Mouse (Mus musculus): ENCODE measurements around the gene Mllt10.
"Not testable (repeated sequence)": the region's sequence is repeated elsewhere in the genome, so short reads cannot be mapped to it uniquely, and the experiment has no call there.

Gene Mllt10

GRCm38 (mm10) chr2:18051831-18052170 is 3.2 kb upstream of the Mllt10 start:
- DNase-seq = no peak

DNA sequence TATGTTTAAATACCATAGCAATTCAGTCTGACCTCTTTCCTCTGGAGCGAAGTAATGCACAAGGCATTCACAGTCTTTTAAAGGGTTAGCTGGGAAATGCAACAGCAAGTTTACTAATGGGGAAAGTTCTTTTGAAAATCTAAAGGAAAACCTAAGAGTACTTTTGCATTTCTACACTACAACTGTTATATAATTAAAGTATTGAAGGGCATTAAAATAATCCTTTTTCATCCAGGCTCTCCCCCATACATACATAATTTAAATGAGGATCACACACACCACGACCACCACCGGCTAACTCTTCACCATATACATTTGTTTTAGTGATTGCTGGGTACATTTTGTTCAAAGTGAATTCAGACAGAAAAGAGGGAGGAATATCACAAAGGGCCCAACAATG is 2.5 kb upstream of the Mllt10 start:
- DNase-seq = no peak

DNA sequence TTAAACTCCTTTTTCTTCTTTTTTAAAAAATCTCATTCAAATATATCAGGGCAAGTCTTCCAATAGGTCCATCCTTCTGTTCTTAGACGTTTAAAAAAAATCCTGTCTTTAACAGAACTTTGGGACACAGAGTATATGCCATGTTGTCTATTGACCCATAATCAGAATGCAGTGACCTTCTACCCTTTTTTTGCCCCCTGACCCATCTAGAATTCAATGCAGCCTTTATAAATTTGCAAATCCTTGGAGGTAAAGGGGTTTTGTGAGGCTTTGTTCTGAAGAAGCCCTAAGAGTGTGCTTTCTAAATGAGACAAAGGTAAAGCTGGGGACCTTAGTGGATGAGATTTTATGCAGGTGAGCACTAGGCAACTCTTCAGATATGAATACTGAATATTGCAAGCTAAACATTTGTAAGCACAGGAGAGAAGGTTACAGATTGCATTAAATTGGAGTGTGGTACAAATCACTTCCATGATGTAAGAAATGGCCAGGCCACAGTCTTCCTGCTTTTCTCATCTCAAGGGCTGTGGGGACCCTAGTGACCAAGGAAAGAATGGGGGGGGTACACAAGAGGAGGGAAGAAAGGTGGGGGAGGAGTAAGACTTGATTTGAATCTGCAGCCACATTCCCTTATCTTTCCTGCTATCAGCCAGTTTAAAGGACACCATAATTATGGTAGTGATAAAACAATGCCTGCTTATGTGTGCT is 1.6 kb upstream of the Mllt10 start:
- DNase-seq = no peak

DNA sequence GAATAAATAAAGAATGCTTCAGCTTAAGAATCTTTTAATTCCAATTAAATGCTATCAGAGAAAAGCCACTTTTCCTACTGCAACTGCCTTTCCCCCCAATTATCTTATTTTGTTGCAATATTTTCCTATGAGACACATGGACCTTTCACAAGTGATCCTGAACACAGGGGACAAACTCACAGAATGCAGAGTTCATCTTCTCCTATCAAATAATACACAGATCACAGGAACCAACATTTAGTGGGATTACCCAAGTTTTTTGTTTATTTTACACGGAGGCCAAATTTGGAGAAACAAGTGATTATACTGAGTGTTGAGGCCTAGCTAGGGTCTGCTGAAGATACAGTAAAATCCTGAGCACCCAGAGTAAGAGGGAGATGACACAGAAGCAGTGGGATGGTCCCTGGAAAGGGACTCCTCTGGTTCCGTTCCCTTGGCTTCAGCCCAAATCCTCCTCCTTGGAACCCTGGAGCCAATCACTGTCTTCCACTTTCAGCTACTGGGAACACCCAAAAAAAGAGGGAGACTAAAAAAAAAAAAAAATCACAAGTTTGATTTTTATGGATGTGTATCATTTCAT is 996 bp upstream of the Mllt10 start:
- peak; percentile 51 to 68 for DNase-seq

GRCm38 (mm10) chr2:18055929-18056785 is 1.1 kb downstream of the Mllt10 start:
- peak; percentile 95 to 98 for DNase-seq

DNA sequence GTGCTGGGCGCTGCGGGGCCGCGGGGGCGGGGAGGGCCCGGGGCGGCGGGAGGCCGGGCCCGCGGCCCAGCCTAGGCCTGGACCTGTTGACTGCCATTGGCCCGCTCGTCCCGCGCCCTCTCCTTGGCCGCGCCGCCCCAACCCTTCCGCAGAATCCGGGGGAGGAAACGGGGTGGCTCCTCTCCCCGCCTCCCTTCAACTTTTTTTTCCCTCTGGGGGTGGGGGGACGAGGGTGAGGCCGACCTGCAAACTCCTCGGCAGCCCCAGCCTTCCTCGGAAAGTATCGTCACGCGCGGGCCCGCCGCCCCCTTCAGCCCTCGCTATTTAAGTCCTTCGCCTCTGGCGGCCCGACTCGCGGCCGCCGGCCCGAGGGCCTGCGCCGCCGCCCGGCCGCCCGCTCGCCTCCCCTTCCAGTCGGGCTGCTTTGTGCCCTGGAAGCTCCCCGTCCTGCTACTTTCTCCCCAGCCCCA is 1.8 kb downstream of the Mllt10 start:
- peak; percentile 95 to 98 for DNase-seq

- peak; percentile 57 to 77 for DNase-seq
These were observed 2.5 kb downstream of the Mllt10 start for GRCm38 (mm10) chr2:18057336-18058145.

- no peak for DNase-seq
These were observed 3.2 kb downstream of the Mllt10 start for GRCm38 (mm10) chr2:18058146-18058708.

- DNase-seq = no peak
These were observed 4.0 kb downstream of the Mllt10 start for GRCm38 (mm10) chr2:18059063-18059462.

DNA sequence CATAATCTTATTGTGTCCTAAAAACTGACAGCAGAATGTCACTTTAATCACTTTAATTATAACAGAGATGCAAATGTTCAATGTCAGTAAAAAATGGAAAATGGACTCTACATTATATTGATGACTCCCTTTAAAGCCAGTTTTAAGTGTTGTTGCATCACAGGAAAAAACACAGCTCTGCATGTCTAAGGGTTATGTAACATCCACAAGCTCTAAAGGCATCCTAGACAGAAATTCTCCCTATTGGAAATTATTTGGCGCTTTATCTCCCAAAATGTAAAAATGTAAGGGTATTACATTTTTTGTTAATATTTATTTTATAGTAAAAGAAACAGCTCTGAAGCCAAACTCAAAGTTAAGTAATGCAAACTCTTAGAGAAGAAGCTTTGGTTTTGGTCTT is 4.9 kb downstream of the Mllt10 start:
- no peak for DNase-seq

DNA sequence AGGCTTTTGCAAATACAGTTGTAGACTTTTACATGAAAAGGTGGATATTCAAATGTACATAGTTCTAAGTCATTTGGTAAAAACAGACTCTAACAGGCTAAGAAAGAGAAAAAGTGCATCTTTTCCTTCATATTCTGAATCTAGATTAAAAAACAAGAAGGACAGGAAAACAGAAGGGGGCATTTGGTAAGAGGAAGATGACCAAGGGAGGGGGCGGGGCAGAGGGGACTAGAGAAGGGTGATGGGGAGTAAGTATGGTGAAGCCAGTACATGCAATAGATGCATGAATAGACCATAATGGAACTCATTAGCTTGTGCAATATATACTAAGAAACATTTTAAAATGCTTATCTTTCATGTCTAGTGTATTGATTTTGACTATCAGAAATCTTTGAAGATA is 5.4 kb downstream of the Mllt10 start:
- DNase-seq = no peak

- peak; percentile 76 to 78 for DNase-seq
These were observed 8.8 kb downstream of the Mllt10 start for GRCm38 (mm10) chr2:18063763-18064251.

GRCm38 (mm10) chr2:18064356-18064858 is 9.4 kb downstream of the Mllt10 start:
- DNase-seq = peak; percentile 93 to 95

DNA sequence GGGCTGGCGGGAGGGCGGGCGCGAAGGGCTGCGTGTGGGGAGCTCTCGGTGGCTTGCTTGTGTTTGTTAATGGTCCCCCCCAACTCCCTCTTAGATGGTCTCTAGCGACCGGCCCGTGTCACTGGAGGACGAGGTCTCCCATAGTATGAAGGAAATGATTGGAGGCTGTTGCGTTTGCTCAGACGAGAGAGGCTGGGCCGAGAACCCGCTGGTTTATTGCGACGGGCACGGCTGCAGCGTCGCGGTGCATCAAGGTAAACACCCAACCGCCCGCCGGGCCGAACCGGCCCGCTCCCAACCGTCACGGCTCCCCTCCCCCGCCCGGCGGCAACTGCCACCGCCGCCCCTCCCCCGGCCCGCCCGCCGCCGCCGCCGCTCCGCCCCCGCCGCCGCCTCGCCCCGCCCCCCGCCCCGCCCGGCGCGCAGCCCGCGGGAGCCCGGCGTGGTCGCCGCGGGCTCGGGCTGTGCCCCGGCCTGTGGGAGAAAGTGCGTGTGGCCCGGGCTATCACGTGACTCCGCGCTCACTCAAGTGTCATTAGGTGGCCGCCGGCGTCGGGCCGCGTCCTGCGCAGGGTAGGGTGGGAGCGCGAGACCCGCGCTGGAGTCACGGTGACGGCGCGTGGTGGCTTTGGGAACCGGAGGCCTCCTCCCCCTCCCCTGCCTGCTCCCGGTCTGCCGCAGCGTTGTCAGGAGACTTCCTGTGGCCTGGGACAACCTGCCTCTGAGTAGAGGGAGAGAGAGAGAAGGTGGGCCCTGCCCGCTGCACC is 10.1 kb downstream of the Mllt10 start:
- peak; percentile 85 to 94 for DNase-seq

GRCm38 (mm10) chr2:18065708-18066030 is 10.6 kb downstream of the Mllt10 start:
- no peak for DNase-seq

- no peak for DNase-seq
These were observed 11.4 kb downstream of the Mllt10 start for GRCm38 (mm10) chr2:18066436-18066835.

GRCm38 (mm10) chr2:18068071-18068796 is 13.2 kb downstream of the Mllt10 start:
- peak; percentile 73 to 86 for DNase-seq

DNA sequence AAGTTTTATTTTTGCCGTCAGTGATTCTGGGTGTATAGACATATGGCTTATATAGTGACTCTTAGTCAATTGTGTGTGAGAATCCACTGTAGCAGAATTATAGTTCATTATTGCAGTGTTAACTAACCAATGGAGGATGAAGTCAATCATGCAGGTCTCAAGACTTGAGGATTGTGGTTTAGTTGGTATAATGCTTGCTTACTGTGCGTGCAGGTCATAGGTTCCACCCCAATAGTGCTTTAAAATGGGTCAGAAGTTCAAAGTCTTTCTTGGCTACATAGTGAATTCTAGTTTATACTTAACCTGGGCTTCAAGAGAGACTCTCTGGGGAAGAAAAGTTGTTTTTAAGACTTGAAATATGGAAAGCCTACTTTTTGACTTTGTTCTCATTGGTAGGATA is 16.9 kb downstream of the Mllt10 start:
- peak in 1 of 2 experiments; percentile 61 for DNase-seq

DNA sequence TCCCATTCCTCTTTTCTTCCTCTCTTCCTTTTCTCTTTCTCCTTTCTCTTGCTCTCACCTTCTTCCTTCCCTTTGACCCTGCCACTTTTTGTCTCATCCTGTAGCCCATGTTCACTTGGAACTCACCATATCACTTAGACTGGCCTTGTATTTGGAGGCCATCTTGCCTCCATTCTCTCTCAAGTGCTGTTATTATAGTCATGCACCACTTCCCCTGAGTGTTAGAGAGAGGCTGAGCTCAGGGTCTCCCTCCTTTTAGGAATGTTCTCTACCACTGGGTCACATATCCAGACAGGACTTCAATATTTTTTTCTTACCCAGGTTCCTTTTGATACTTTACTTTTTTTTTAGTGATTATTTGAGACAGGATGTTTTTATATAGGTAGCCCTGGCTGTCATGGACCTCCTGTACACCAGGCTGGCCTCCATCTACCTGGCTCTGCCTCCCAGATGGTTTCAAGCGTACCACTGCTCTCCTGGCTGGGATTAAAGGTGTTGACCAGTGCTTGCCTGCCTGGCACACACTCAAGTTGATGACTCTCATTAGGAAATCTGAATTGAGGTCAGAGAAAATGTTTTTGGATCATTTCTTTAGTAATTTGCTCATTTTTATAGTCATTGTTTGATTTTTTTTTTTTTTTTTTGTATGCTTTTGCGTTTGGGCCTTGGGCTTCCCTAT is 25.3 kb downstream of the Mllt10 start:
- no peak for DNase-seq

DNA sequence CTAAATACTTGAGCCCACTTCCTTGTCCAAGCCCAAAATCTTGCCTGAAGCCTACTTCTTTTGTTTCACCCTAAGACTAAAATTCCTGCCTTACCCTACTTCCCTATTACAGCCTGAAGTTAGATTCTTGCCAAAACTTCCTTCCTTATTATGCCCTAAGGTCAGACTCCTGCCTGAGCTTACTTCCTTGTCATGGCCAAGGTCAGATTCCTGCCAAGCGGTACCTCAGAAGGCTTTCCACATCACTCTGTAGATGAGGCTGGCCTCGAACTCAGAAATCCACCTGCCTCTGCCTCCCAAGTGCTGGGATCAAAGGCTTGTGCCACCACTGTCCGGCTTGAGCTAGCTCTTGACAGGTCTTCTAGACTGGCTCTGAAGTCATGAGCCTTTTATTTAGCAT is 32.7 kb downstream of the Mllt10 start:
- DNase-seq = not testable (repeated sequence)
